In genomic region chr13:73577277-73577676, GRCm38 (mm10) we compare ENCODE assay signal across 21 mouse cellular contexts. TPM values are rescaled to one million over a fixed set of nuclear protein-coding genes. Genes with fewer than 3 reads are reported as not detected.
"Had no signal": no experiment of that assay in that cellular context is flagged by ENCODE, and none has a peak within 500 bp of the region (broad histone marks: within the 10 kb centered on the region; RNA-seq: fewer than 3 reads in every experiment).

No protein-coding gene starts in this region.

- DNase-seq: lung, adult 2 months; lung, postnatal 14 days; lung, postnatal 36 days; right cerebral cortex, adult 18-20 months; right cerebral cortex, postnatal 25 days; right cerebral cortex, postnatal 4 days; spleen, adult 18-20 months; thymus, adult 18-20 months; thymus, postnatal 14 days; thymus, postnatal 36 days had no signal

- ATAC-seq: lung, postnatal 0 days; midbrain, embryonic 13.5 days; midbrain, embryonic 15.5 days had no signal

- H3K4me1 ChIP-seq: lung, embryonic 15.5 days; megakaryocyte, embryonic 14.5 days; midbrain, embryonic 13.5 days; midbrain, embryonic 15.5 days; neural tube, embryonic 13.5 days; neural tube, embryonic 15.5 days had no signal

- H3K27me3 ChIP-seq: lung, embryonic 15.5 days; midbrain, embryonic 13.5 days; midbrain, embryonic 15.5 days; neural tube, embryonic 13.5 days had no signal

- H3K4me2 ChIP-seq: lung, embryonic 15.5 days; midbrain, embryonic 11.5 days; midbrain, embryonic 13.5 days; midbrain, embryonic 15.5 days; neural tube, embryonic 13.5 days; neural tube, embryonic 15.5 days had no signal

- H3K27ac ChIP-seq: lung, embryonic 15.5 days; macrophage; midbrain, embryonic 13.5 days; midbrain, embryonic 15.5 days; neural tube, embryonic 13.5 days; neural tube, embryonic 15.5 days had no signal

- H3K36me3 ChIP-seq: lung, embryonic 15.5 days; midbrain, embryonic 13.5 days; midbrain, embryonic 15.5 days; neural tube, embryonic 13.5 days; neural tube, embryonic 15.5 days had no signal

- H3K9me3 ChIP-seq: lung, embryonic 15.5 days; megakaryocyte, embryonic 14.5 days; midbrain, embryonic 13.5 days; midbrain, embryonic 15.5 days; neural tube, embryonic 13.5 days; neural tube, embryonic 15.5 days had no signal

- H3K4me3 ChIP-seq: lung, embryonic 15.5 days; megakaryocyte, embryonic 14.5 days; midbrain, embryonic 13.5 days; midbrain, embryonic 15.5 days; neural tube, embryonic 13.5 days; neural tube, embryonic 15.5 days had no signal

- H3K9ac ChIP-seq: lung, embryonic 15.5 days; midbrain, embryonic 13.5 days; midbrain, embryonic 15.5 days; neural tube, embryonic 13.5 days; neural tube, embryonic 15.5 days had no signal

RNA-seq across cellular contexts. Expression of gene Slc6a3, which starts 40.7 kb away (rescaled TPM):
- polyA plus RNA-seq: macrophage; neural tube, embryonic 11.5 days; stomach, embryonic 14.5 days had no signal

RNA-seq across cellular contexts. Expression of gene Tert, which starts 49.4 kb away (rescaled TPM):
- polyA plus RNA-seq: macrophage had no signal
